Mouse (Mus musculus) hindbrain, embryonic 12.5 days (tissue): ENCODE results near the gene Sirt4. TPM values are rescaled to one million over a fixed set of nuclear protein-coding genes. Genes with fewer than 3 reads are reported as not detected.
A peak's percentile ranks its signal among the peaks of the same experiment; 100 is the strongest.
"Not testable (repeated sequence)": the region's sequence is repeated elsewhere in the genome, so short reads cannot be mapped to it uniquely, and the experiment has no call there.

Source experiments
- ATAC-seq: fragments of 200-750 bp; cut with Nextera tagmentation; 2 replicates; pipeline ENCODE4 v1.8.0; 2017; ENCODE audit warnings: moderate TSS enrichment; ENCODE audit not compliant: low FRiP score
- H3K27ac ChIP-seq: fragments of 300-500 bp; sonication (generic); 2 replicates; pipeline ENCODE4 v1.5.1; 2016; ENCODE audit warnings: mild to moderate bottlenecking
- H3K27me3 ChIP-seq: fragments of 300-500 bp; sonication (generic); 2 replicates; pipeline ENCODE4 v1.6.1; 2016; ENCODE audit warnings: mild to moderate bottlenecking
- H3K36me3 ChIP-seq: fragments of 300-500 bp; sonication (generic); 2 replicates; pipeline ENCODE4 v1.6.1; 2016; ENCODE audit warnings: mild to moderate bottlenecking
- H3K4me1 ChIP-seq: fragments of 300-500 bp; sonication (generic); 2 replicates; pipeline ENCODE4 v1.6.1; 2016
- H3K4me2 ChIP-seq: fragments of 300-500 bp; sonication (generic); replicated peaks from 2 replicates; pipeline ENCODE4 v1.6.1; 2016; ENCODE audit warnings: mild to moderate bottlenecking
- H3K4me3 ChIP-seq: fragments of 300-500 bp; sonication (generic); 2 replicates; pipeline ENCODE4 v1.5.1; 2016; ENCODE audit warnings: mild to moderate bottlenecking
- H3K9ac ChIP-seq: fragments of 300-500 bp; sonication (generic); 2 replicates; pipeline ENCODE4 v1.6.1; 2016; ENCODE audit warnings: mild to moderate bottlenecking, moderate library complexity
- H3K9me3 ChIP-seq: fragments of 300-500 bp; sonication (generic); replicated peaks from 2 replicates; pipeline ENCODE4 v1.6.1; 2016; ENCODE audit warnings: mild to moderate bottlenecking
- WGBS: fragments of 180-500 bp; shearing (Covaris S2); methylation state at CpG from one replicate; pipeline ENCODE4 v1.1.7; 2016; 5-methylcytosine and 5-hydroxymethylcytosine counted together
- polyA plus RNA-seq: library from polyadenylated mRNA; unstranded; fragments of >200 nt; fragmentation: Nextera tagmentation; extraction: Ambion mirVana; gene quantifications from 2 replicates; pipeline ENCODE4 v1.2.1, GENCODE M21; 2016

The Sirt4 gene
- polyA plus RNA-seq, 1 experiment from 2014 or later = 24.7 TPM

DNA sequence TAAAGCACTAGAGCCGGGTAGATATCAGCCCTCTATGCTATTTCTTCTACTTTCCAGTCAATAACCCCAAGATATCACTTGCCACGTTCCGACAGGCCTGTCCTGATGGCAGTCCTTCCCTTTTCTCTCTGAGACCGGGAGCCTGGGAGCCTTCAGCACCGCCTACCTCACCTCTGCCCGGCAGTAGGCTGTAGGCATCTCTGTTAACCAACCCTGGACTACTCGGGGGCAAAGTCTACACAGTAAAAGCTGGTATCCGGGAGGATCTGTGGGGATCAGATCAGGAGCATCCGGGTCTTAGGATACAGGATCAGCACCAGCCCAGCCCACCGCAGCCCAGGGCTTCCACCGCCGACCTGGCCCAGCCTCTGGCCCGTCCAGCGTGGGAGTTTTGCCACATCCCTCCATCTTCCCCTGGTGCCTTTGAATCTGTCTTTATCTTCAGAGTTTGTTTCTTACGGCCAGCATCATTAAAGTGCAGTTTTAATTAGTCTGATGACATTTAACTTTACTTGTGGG, 38.5 kb upstream of the Sirt4 start:
- peaks cover 37% of the 10 kb centered on the region for H3K4me1 ChIP-seq
- no peak overlapping the region for H3K4me2 ChIP-seq
- no peak overlapping the region for H3K9ac ChIP-seq
- H3K27ac ChIP-seq = no peak overlapping the region
- ATAC-seq = no peak
- no peak overlapping the region for H3K4me3 ChIP-seq
- WGBS = 73% methylated on average over 15 of the region's 15 CpGs
- no peaks in the 10 kb centered on the region for H3K36me3 ChIP-seq
- no peaks in the 10 kb centered on the region for H3K27me3 ChIP-seq
- H3K9me3 ChIP-seq = no peaks in the 10 kb centered on the region

DNA sequence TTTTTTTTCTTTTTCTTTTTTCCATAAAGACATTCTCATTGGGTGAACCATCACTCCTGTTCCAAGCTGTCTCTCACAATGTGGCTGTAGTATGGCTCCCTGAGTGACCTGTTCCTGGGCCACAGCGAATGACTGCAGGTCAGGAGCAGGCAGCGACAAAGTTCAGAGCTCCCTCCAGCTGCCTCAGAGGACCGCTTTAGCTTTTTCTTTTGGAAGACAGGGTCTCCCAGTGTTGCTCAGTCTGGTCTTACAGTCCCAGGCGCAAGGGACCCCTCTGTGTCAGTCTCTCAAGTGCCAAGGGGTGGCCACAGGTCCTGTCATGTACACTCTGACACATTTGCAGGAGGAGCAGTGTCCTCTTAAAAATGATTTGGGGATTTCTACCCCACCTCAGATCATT, 38.0 kb upstream of the Sirt4 start:
- Histone ChIP-seq H3K27me3 (no peaks in the 10 kb centered on the region), H3K4me1 (peaks cover 37% of the 10 kb centered on the region), H3K36me3 (no peaks in the 10 kb centered on the region), H3K4me2 (no peak overlapping the region), H3K27ac (no peak overlapping the region), H3K9ac (no peak overlapping the region), H3K9me3 (no peaks in the 10 kb centered on the region), H3K4me3 (no peak overlapping the region)
- WGBS = 75% methylated on average over 4 of the region's 4 CpGs
- no peak for ATAC-seq

DNA sequence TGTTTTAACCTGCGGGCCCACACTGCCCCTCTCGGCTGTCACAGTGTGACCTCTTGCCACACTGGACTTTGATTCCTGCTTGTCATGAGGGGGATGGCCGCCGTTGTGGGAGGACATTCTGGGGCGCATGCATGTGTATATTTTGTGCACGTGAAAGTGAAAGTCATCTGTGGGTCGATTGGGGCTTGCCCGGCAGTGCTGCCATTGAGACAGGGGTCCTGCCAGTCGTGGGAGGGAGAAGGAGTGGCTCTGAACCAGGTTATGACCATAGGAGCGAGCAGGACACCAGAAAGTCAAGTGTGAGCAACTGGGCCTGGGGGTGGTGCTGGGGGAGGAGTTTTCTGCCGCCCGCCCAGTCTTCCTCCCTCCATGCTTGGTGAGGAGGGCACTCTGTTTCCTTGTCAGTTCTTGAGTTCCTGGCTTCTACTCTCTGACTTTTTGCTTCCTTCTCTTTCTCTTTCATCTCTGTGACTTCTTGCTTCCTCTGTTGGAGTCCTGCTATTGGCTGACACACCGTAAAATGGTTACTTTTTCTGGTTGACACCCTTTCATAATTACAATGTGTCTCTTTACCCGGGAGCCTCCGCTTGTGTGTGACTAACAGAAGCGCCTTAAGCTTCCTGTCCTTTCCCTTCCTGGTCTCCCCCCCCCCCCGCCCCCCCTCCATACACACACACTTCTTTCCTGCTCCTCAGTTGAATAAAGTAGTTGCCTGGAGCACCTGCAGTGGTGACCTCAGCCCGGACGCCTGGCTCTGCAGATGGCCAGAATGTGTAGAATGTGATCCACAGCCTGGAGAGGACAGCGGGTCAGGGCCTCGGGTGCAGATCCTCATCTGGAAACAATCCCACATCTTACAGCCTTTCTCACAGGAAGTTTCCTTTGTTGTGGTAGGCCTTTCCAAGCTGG, 37.3 kb upstream of the Sirt4 start:
- H3K4me3 ChIP-seq = no peak overlapping the region
- peaks cover 37% of the 10 kb centered on the region for H3K4me1 ChIP-seq
- H3K27me3 ChIP-seq = no peaks in the 10 kb centered on the region
- 0 out of 2 replicates have a peak overlapping the region, but pooled peaks have one; percentile 8 for H3K9ac ChIP-seq
- 70% methylated on average over 20 of the region's 21 CpGs for WGBS
- no peaks in the 10 kb centered on the region for H3K9me3 ChIP-seq
- peak overlapping the region; percentile 23; the same call in 1 of the 2 replicates for H3K27ac ChIP-seq
- no peak for ATAC-seq
- H3K36me3 ChIP-seq = no peaks in the 10 kb centered on the region
- H3K4me2 ChIP-seq = no peak overlapping the region

DNA sequence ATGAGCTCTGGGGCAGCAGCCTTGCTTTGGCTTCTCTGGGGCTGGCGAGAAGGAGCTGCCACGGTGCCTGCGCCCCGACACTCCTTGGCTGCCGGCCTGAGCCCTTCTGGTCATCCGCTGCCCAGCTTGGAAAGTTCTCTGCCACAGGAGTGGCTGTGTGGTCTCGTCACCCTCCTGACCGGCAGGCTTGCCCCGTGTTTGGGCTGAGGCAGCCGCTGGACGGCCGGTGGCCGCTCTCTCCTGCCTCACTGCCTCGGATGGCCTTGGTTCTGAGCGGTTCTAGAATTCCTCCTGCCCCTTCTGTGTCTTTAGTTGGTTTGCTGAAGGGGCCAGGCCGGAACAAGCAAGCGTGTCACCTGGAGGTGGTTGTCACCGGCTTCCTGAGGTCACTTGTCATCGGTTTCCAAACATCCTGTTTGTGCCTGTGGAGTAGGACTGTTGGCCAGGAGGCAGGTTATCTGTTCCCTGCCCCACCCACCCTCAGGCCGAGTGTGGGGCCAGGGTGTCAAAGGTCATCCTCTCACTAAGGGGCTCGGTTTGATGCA, 35.9 kb upstream of the Sirt4 start:
- ATAC-seq = no peak
- no peaks in the 10 kb centered on the region for H3K9me3 ChIP-seq
- no peak overlapping the region for H3K4me2 ChIP-seq
- H3K4me1 ChIP-seq = peaks cover 35% of the 10 kb centered on the region
- H3K9ac ChIP-seq = no peak overlapping the region
- 68% methylated on average over 21 of the region's 21 CpGs for WGBS
- no peaks in the 10 kb centered on the region for H3K36me3 ChIP-seq
- no peak overlapping the region for H3K4me3 ChIP-seq
- no peak overlapping the region for H3K27ac ChIP-seq
- H3K27me3 ChIP-seq = no peaks in the 10 kb centered on the region

DNA sequence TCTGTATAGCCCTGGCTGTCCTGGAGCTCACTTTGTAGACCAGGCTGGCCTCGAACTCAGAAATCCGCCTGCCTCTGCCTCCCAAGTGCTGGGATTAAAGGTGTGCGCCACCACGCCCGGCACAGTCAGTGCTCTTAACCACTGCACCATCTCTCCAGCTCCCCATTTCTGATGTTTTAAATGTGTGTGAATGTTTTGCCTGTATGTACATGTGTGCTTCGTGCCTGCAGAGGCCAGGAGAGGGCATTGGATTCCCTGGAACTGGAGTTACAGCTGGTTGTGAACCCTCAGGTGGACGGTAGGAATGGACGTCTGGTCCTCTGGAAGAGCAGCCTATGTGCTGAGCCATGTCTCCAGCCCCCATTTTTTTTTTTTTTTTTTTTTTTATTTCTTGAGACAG, 33.7 kb upstream of the Sirt4 start:
- not testable (repeated sequence) for H3K9me3 ChIP-seq, H3K4me2 ChIP-seq, H3K4me3 ChIP-seq, H3K36me3 ChIP-seq, H3K27ac ChIP-seq, H3K27me3 ChIP-seq, H3K9ac ChIP-seq, ATAC-seq
- H3K4me1 ChIP-seq = peaks cover 28% of the 10 kb centered on the region
- 88% methylated on average over 8 of the region's 8 CpGs for WGBS

DNA sequence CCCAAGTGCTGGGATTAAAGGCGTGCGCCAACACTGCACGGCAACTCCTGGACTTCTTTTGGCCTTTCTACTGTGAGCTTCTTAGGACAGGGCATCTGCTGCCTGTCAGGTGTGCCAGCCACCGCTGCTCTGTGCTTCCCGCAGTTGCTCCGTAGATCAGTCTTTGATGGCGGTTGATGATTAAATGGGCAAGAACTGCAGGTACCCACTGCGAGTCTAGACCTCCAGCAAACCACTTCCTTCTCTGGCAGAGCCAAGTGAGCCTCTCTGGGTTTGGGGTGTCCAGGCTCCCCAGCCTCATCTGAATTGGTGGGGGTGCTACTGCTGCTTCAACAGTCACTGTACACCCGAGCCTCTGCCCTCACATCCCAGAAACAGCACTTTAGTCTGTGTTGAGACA, 33.0 kb upstream of the Sirt4 start:
- no peaks in the 10 kb centered on the region for H3K27me3 ChIP-seq
- H3K36me3 ChIP-seq = no peaks in the 10 kb centered on the region
- no peaks in the 10 kb centered on the region for H3K9me3 ChIP-seq
- no peak for ATAC-seq
- H3K9ac ChIP-seq = no peak overlapping the region
- no peak overlapping the region for H3K4me3 ChIP-seq
- no peak overlapping the region for H3K27ac ChIP-seq
- no peak overlapping the region for H3K4me2 ChIP-seq
- whole genome bisulfite sequencing = 94% methylated on average over 9 of the region's 9 CpGs
- peaks cover 24% of the 10 kb centered on the region for H3K4me1 ChIP-seq

DNA sequence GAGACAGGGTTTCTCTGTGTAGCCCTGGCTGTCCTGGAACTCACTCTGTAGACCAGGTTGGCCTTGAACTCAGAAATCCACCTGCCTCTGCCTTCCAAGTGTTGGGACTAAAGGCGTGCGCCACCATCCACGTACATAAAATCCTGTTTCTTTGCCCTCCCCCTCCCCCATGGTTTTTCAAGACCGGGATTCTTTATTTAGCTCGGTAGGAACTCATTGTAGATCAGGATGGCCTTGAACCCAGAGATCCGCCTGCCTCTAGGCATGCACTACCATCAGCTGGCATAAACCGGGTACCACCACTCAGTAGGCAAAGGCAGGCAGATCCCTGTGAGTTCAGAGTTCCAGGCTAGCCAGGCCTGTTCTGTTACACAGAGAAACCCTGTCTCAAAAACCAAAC, 32.4 kb upstream of the Sirt4 start:
- no peak overlapping the region for H3K4me3 ChIP-seq
- peaks cover 21% of the 10 kb centered on the region for H3K4me1 ChIP-seq
- no peaks in the 10 kb centered on the region for H3K36me3 ChIP-seq
- 90% methylated on average over 7 of the region's 7 CpGs for WGBS
- no peak overlapping the region for H3K27ac ChIP-seq
- H3K9me3 ChIP-seq = no peaks in the 10 kb centered on the region
- no peak overlapping the region for H3K9ac ChIP-seq
- no peak for ATAC-seq
- no peak overlapping the region for H3K4me2 ChIP-seq
- H3K27me3 ChIP-seq = no peaks in the 10 kb centered on the region

DNA sequence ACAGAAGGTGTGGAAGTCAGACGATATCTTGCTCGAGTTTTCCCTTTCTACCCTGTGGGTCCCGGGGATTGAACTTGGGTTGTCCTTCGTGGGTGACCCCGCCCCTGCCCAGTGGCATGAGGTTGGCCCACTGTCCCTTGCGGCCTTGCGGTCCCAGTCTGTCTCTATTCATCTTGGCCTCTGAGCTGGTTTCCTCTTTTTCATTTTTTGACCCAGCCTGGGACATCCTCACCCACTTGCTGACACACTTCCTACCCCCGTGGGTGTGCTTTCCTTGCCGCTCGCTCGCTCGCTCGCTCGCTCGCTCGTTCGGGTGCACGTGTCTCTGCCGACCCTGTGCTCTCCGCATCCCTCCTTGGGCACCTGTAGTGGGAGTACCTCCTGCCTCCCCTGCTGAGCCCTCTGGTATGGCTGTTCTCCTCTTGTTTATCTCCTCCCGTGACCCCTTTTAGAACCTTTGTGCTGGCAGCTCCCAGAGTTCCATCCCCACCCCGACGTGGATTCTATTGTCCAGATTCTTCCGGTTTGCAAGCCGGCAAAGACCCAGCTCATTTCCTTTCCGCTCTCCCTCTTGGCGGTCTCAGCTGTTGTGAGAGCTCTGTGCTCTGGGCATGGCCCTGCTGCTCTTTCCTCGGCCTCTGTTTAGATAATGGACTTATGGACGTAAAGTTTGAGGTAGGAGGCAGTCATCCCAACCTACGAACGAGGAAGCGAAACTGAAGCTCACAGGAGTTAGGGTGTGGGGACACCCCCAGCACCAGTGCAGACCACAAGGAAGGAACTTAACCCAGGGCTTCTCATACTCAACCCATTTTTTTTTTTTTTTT, 31.8 kb upstream of the Sirt4 start:
- Histone ChIP-seq H3K27me3 (no peaks in the 10 kb centered on the region), H3K36me3 (no peaks in the 10 kb centered on the region), H3K27ac (no peak overlapping the region)

DNA sequence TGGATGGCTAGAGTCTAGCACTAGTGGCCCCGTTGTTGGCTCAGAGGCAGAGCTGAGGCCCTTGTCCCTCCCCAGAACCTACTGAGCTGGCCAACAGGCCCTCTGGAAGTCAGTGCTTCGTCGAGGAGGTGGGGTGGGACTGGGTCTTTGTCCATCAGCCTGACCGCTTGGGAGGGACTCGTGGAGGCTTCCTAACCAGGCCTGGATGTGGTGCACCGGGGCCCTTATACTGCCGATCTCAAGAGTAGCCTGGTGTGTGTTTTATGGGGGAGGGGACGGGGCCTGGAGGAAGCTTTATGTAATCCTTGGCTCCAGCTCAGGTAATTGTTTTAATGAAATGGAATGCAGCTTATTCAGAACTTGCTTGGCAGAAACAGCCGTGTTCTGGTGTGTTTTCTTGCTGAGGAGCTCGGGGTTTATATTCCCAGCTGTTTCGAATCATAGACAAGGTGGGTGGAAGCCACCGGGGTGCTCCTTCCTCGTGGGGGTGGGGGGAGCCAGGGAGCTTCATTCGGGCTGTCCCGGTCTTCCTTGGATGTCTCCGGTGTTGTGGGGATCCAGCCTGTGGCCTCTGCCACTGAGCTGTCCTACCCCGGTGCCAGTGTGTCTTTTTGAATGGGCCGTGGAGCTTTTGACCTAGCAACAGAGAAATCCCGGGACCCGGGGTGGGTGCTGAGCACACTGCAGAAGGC, 30.5 kb upstream of the Sirt4 start:
- 69% methylated on average over 20 of the region's 20 CpGs for WGBS
- Histone ChIP-seq H3K27me3 (no peaks in the 10 kb centered on the region), H3K4me2 (no peak overlapping the region), H3K36me3 (no peaks in the 10 kb centered on the region), H3K4me3 (no peak overlapping the region), H3K9ac (no peak overlapping the region), H3K27ac (peak overlapping the region; percentile 64), H3K9me3 (no peaks in the 10 kb centered on the region), H3K4me1 (peaks cover 17% of the 10 kb centered on the region)
- ATAC-seq = no peak

More for the DNA sequence above, 31.8 kb upstream of the Sirt4 start:
- no peak for ATAC-seq
- Histone ChIP-seq H3K4me2 (no peak overlapping the region), H3K4me3 (no peak overlapping the region), H3K9ac (no peak overlapping the region), H3K4me1 (peaks cover 17% of the 10 kb centered on the region), H3K9me3 (no peaks in the 10 kb centered on the region)
- WGBS = 82% methylated on average over 32 of the region's 32 CpGs

DNA sequence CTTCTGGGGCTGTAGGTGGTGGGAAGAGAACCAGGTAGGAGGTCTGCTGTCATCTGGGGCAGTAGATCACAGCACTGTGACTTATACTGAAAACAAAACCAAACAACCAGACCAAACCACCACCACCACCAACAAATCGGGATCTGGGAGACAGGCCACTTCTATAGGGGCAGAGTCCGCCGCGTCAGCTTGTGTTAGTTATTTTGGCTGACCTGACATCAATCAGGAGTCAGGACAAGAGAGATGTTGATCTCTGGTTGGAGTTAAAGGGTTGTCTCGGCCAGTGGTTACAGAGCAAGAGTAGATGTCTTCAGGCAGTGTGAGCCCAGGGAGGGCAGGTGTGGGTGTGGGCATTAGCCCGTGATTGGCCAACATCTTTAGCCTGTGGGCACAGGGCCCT, 29.8 kb upstream of the Sirt4 start:
- Histone ChIP-seq H3K9me3 (no peaks in the 10 kb centered on the region), H3K4me2 (no peak overlapping the region), H3K4me3 (no peak overlapping the region), H3K36me3 (no peaks in the 10 kb centered on the region), H3K4me1 (peaks cover 24% of the 10 kb centered on the region), H3K27me3 (no peaks in the 10 kb centered on the region), H3K9ac (no peak overlapping the region), H3K27ac (peak overlapping the region; percentile 64; the same call in 1 of the 2 replicates)
- ATAC-seq = no peak
- 88% methylated on average over 6 of the region's 6 CpGs for WGBS

DNA sequence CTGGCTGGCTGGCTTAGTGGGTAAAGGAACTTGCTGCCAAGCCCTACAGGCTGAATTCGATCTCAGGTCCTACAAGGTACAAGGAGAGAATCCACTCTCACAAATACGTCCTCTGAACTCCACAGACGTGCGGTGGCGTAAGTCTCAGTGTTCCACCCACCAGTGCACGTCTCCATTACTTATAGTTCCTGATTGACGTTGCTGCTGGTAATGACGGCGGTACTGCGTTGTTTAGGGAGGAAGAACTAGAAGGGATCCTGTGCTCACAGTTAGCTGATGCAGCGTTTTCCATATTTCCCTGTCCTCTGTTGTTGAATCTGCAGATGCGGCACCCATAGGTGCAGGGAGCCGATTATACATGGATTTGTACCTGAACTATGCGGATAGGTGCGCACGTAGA, 29.2 kb upstream of the Sirt4 start:
- Histone ChIP-seq H3K36me3 (no peaks in the 10 kb centered on the region), H3K4me2 (no peak overlapping the region), H3K4me1 (peaks cover 30% of the 10 kb centered on the region), H3K4me3 (no peak overlapping the region), H3K9me3 (no peaks in the 10 kb centered on the region), H3K27ac (no peak overlapping the region), H3K27me3 (no peaks in the 10 kb centered on the region), H3K9ac (no peak overlapping the region)
- WGBS = 93% methylated on average over 16 of the region's 16 CpGs
- ATAC-seq = no peak

DNA sequence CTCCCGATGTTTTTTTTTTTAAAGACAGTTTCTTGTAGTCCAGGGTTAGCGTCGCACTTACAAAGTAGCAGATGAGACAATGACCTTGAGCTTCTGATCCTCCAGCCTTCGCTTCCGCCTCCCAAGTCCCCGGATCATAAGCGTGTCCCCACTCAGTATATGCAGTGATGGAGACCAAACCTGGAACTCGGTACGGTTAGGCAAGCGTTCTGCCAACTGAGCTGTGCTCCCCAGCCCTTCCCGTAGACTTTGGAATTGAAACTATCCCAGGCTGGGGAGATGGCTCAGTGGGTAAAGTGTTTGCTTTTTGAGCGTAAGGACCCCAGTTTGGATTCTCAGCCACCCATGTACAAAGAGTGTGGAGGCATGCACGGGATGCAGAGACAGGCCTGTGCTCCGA, 28.7 kb upstream of the Sirt4 start:
- H3K27ac ChIP-seq = no peak overlapping the region
- H3K27me3 ChIP-seq = no peaks in the 10 kb centered on the region
- no peak for ATAC-seq
- no peaks in the 10 kb centered on the region for H3K36me3 ChIP-seq
- no peak overlapping the region for H3K9ac ChIP-seq
- WGBS = 99% methylated on average over 14 of the region's 14 CpGs
- H3K4me3 ChIP-seq = no peak overlapping the region
- no peaks in the 10 kb centered on the region for H3K9me3 ChIP-seq
- peaks cover 35% of the 10 kb centered on the region for H3K4me1 ChIP-seq
- H3K4me2 ChIP-seq = no peak overlapping the region
